30 mouse cellular contexts compared by ENCODE assay signal in genomic region chr5:98897946-98898345, GRCm38 (mm10). TPM values are rescaled to one million over a fixed set of nuclear protein-coding genes. Genes with fewer than 3 reads are reported as not detected.
"Had no signal": no experiment of that assay in that cellular context is flagged by ENCODE, and none has a peak within 500 bp of the region (broad histone marks: within the 10 kb centered on the region; RNA-seq: fewer than 3 reads in every experiment).

No protein-coding gene starts in this region.

- DNase-seq: heart, postnatal 10 days; heart, postnatal 36 days; heart, postnatal 4 days; kidney, adult 11 months; kidney, adult 18-20 months; kidney, adult 2 months; kidney, adult 8-10 months; kidney, adult 9 months; kidney, postnatal 10 days; kidney, postnatal 14 days; kidney, postnatal 25 days; kidney, postnatal 36 days; kidney, postnatal 4 days; layer of hippocampus, adult 9-11 months; layer of hippocampus, postnatal 36 days had no signal

- H3K27ac ChIP-seq: heart, embryonic 13.5 days; heart, embryonic 15.5 days; hindbrain, embryonic 10.5 days; hindbrain, embryonic 12.5 days; hindbrain, embryonic 13.5 days; hindbrain, embryonic 14.5 days; hindbrain, embryonic 15.5 days; hindbrain, postnatal 0 days; intestine, embryonic 15.5 days; kidney, embryonic 15.5 days; kidney, postnatal 0 days; layer of hippocampus, adult 2 months; left cerebral cortex, adult 2 months had no signal

- H3K4me3 ChIP-seq: heart, embryonic 12.5 days; heart, embryonic 13.5 days; heart, embryonic 15.5 days; hindbrain, embryonic 10.5 days; hindbrain, embryonic 12.5 days; hindbrain, embryonic 13.5 days; hindbrain, embryonic 15.5 days; intestine, embryonic 15.5 days; kidney, embryonic 15.5 days; layer of hippocampus, adult 2 months; left cerebral cortex, adult 2 months had no signal

RNA-seq across cellular contexts. Expression of gene Bmp3, which starts 43.7 kb away (rescaled TPM):
- total RNA-seq: hematopoietic stem cell, adult 5-6 weeks had no signal
